Mouse (Mus musculus) MEL (cell line): ENCODE measurements around the gene Vps50. TPM values are rescaled to one million over a fixed set of nuclear protein-coding genes. Genes with fewer than 3 reads are reported as not detected.
"Not testable (repeated sequence)": the region's sequence is repeated elsewhere in the genome, so short reads cannot be mapped to it uniquely, and the experiment has no call there.

Experiments used
- DNase-seq: peaks from one replicate; pipeline ENCODE4 v3.0.0; 2011; ENCODE audit warnings: low read depth, low spot score
- H3K27ac ChIP-seq: 2 replicates; pipeline ENCODE4 v1.5.1; 2012; ENCODE audit warnings: low read depth, mild to moderate bottlenecking, control low read depth, low read length, moderate library complexity; ENCODE audit not compliant: control insufficient read depth
- H3K27me3 ChIP-seq, 2 experiments: fragments of 150-350 bp in 1 of 2; sonication (generic) in 1 of 2; 2 replicates each; pipeline ENCODE4 v1.6.1; 2012; ENCODE audit warnings: low read length in 2 of 2, mild to moderate bottlenecking in 2 of 2, improper control_type of control experiment in 1 of 2, moderate library complexity in 1 of 2; ENCODE audit not compliant: insufficient read depth in 2 of 2, control insufficient read depth in 1 of 2
- H3K36me3 ChIP-seq, 2 experiments: 2 replicates each; pipeline ENCODE4 v1.6.1; 2012 to 2014; ENCODE audit warnings: low read length in 2 of 2, improper control_type of control experiment in 1 of 2, inconsistent platforms in 1 of 2, mild to moderate bottlenecking in 1 of 2; ENCODE audit not compliant: insufficient read depth in 2 of 2, control insufficient read depth in 1 of 2
- H3K4me1 ChIP-seq, 2 experiments: fragments of 150-350 bp in 1 of 2; sonication (generic) in 1 of 2; 2 replicates each; pipeline ENCODE4 v1.6.1; 2012; ENCODE audit warnings: low read length in 2 of 2, improper control_type of control experiment in 1 of 2, mild to moderate bottlenecking in 1 of 2; ENCODE audit not compliant: insufficient read depth in 2 of 2, control insufficient read depth in 1 of 2
- H3K4me3 ChIP-seq, 2 experiments: fragments of 150-350 bp in 1 of 2; sonication (generic) in 1 of 2; 2 replicates each; pipeline ENCODE4 v1.5.1; 2012; ENCODE audit warnings: low read depth in 2 of 2, low read length in 2 of 2, mild to moderate bottlenecking in 2 of 2, moderate library complexity in 2 of 2, control low read depth in 1 of 2, improper control_type of control experiment in 1 of 2; ENCODE audit not compliant: control insufficient read depth in 1 of 2, insufficient read depth in 1 of 2
- H3K79me2 ChIP-seq: 2 replicates; pipeline ENCODE4 v1.6.1; 2012; ENCODE audit warnings: mild to moderate bottlenecking, low read length, moderate library complexity; ENCODE audit not compliant: control insufficient read depth, poor library complexity, insufficient read depth
- H3K9ac ChIP-seq: 2 replicates; pipeline ENCODE4 v1.6.1; 2012; ENCODE audit warnings: low read depth, mild to moderate bottlenecking, control low read depth, low read length, moderate library complexity; ENCODE audit not compliant: control insufficient read depth, poor library complexity, severe bottlenecking
- H3K9me3 ChIP-seq: fragments of 150-350 bp; sonication (generic); replicated peaks from 2 replicates; pipeline ENCODE4 v1.6.1; 2012; ENCODE audit warnings: mild to moderate bottlenecking, low read length, improper control_type of control experiment, moderate library complexity; ENCODE audit not compliant: insufficient read depth
- BHLHE40 ChIP-seq: IDR thresholded peaks from 2 replicates; pipeline ENCODE4 v1.6.1; 2012; ENCODE audit warnings: low read depth, mild to moderate bottlenecking, inconsistent platforms, low read length, improper control_type of control experiment, borderline replicate concordance
- CHD1 ChIP-seq: IDR thresholded peaks from 2 replicates; pipeline ENCODE4 v1.6.1; 2012; ENCODE audit warnings: low read depth, mild to moderate bottlenecking, inconsistent platforms, low read length, improper control_type of control experiment
- CHD2 ChIP-seq: IDR thresholded peaks from 2 replicates; pipeline ENCODE4 v1.6.1; 2011; ENCODE audit warnings: low read length, improper control_type of control experiment
- CTCF ChIP-seq, 3 experiments: IDR thresholded peaks in 2 of 3; conservative IDR thresholded peaks in 1 of 3; 2 replicates each; pipeline ENCODE4 v1.5.1; 2011 to 2012; ENCODE audit warnings: low read length in 3 of 3, low read depth in 2 of 3, mild to moderate bottlenecking in 2 of 3, improper control_type of control experiment in 1 of 3, inconsistent platforms in 1 of 3, mixed read lengths in 1 of 3, moderate library complexity in 1 of 3; ENCODE audit not compliant: control insufficient read depth in 1 of 3, insufficient read depth in 1 of 3, poor library complexity in 1 of 3, severe bottlenecking in 1 of 3
- EP300 ChIP-seq, 2 experiments: IDR thresholded peaks; 2 replicates each; pipeline ENCODE4 v1.6.1; 2011; ENCODE audit warnings: improper control_type of control experiment in 2 of 2, low read length in 2 of 2, low read depth in 1 of 2, mild to moderate bottlenecking in 1 of 2
- ETS1 ChIP-seq: IDR thresholded peaks from 2 replicates; pipeline ENCODE4 v1.6.1; 2012; ENCODE audit warnings: low read depth, mild to moderate bottlenecking, inconsistent platforms, low read length, improper control_type of control experiment, moderate library complexity
- GABPA ChIP-seq: IDR thresholded peaks from 2 replicates; pipeline ENCODE4 v1.6.1; 2012; ENCODE audit warnings: low read depth, mild to moderate bottlenecking, inconsistent platforms, low read length, improper control_type of control experiment, moderate library complexity
- JUND ChIP-seq: IDR thresholded peaks from 2 replicates; pipeline ENCODE4 v1.6.1; 2011; ENCODE audit warnings: low read depth, mild to moderate bottlenecking, improper control_type of control experiment, low read length
- MXI1 ChIP-seq: IDR thresholded peaks from 2 replicates; pipeline ENCODE4 v1.6.1; 2011; ENCODE audit warnings: mild to moderate bottlenecking, low read depth, low read length, improper control_type of control experiment
- MYB ChIP-seq: IDR thresholded peaks from 2 replicates; pipeline ENCODE4 v1.6.1; 2011; ENCODE audit warnings: mild to moderate bottlenecking, low read depth, low read length, improper control_type of control experiment
- NRF1 ChIP-seq: IDR thresholded peaks from 2 replicates; pipeline ENCODE4 v1.6.1; 2014; ENCODE audit warnings: low read depth, mild to moderate bottlenecking, inconsistent platforms, low read length, improper control_type of control experiment, moderate library complexity; ENCODE audit not compliant: poor library complexity, insufficient read depth, severe bottlenecking
- POLR2AphosphoS2 ChIP-seq: IDR thresholded peaks from 2 replicates; pipeline ENCODE4 v1.6.1; 2011; ENCODE audit warnings: low read length, improper control_type of control experiment
- RAD21 ChIP-seq: IDR thresholded peaks from 2 replicates; pipeline ENCODE4 v1.6.1; 2011; ENCODE audit warnings: mild to moderate bottlenecking, low read depth, low read length, improper control_type of control experiment
- RCOR1 ChIP-seq: IDR thresholded peaks from 2 replicates; pipeline ENCODE4 v1.6.1; 2012; ENCODE audit warnings: low read depth, mild to moderate bottlenecking, inconsistent platforms, low read length, improper control_type of control experiment
- SIN3A ChIP-seq: IDR thresholded peaks from 2 replicates; pipeline ENCODE4 v1.6.1; 2012; ENCODE audit warnings: low read length, improper control_type of control experiment, inconsistent platforms
- SMC3 ChIP-seq: IDR thresholded peaks from 2 replicates; pipeline ENCODE4 v1.6.1; 2011; ENCODE audit warnings: low read depth, low read length, improper control_type of control experiment
- TAL1 ChIP-seq: IDR thresholded peaks from 2 replicates; pipeline ENCODE4 v1.6.1; 2012; ENCODE audit warnings: mild to moderate bottlenecking, inconsistent platforms, low read length, moderate library complexity, mixed read lengths
- USF2 ChIP-seq, 2 experiments: IDR thresholded peaks; 2 replicates each; pipeline ENCODE4 v1.6.1; 2011 to 2012; ENCODE audit warnings: improper control_type of control experiment in 2 of 2, low read length in 2 of 2, borderline replicate concordance in 1 of 2, inconsistent platforms in 1 of 2, low read depth in 1 of 2, mild to moderate bottlenecking in 1 of 2; ENCODE audit not compliant: insufficient read depth in 1 of 2
- ZKSCAN1 ChIP-seq: IDR thresholded peaks from 2 replicates; pipeline ENCODE4 v1.6.1; 2012; ENCODE audit warnings: low read depth, mild to moderate bottlenecking, inconsistent platforms, low read length, improper control_type of control experiment, moderate library complexity
- ZNF384 ChIP-seq: IDR thresholded peaks from 2 replicates; pipeline ENCODE4 v1.6.1; 2012; ENCODE audit warnings: low read depth, mild to moderate bottlenecking, inconsistent platforms, low read length, improper control_type of control experiment
- polyA plus RNA-seq, 2 experiments: library from polyadenylated mRNA; stranded (reverse) in 1 of 2; unstranded in 1 of 2; fragments of >175 nt in 1 of 2; fragments of >200 nt in 1 of 2; gene quantifications; 2 replicates each; pipeline versions ENCODE4 v1.2.1 to v1.2.4; 2012; ENCODE audit warnings: low replicate concordance in 2 of 2, low read depth in 1 of 2; ENCODE audit not compliant: insufficient read length in 2 of 2, insufficient read depth in 1 of 2, missing spikeins in 1 of 2
- total RNA-seq: library from RNA; depleted of rRNA; stranded (reverse); fragments of 300-350 nt; gene quantifications from 2 replicates; pipeline ENCODE4 v1.2.3, GENCODE M21; 2012

Vps50 gene
- total and polyA plus RNA-seq, 3 experiments = 13.5 to 20.2 TPM; not detected in 1

DNA sequence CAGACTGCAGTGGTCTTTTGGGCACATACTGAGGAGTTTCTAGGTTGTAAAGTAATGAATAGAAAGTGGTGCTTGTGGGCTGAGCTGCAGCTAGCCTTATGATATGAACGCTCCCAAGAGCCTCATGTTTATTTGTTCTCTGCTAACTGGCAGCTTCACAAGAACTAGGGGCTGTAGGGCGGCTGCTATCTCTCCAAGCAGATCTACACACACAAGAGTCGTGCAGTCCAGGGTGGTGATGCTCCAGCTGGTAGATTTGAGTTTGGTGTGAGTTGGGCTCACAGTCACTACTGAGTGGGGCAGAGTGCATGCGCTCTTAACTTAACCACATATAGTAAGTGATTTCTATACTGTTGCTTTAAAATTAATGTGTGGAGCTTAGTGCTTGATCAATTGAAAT, 8.9 kb downstream of the Vps50 start:
- H3K4me3 ChIP-seq = no peak overlapping the region
- H3K9me3 ChIP-seq = no peaks in the 10 kb centered on the region
- no peaks in the 10 kb centered on the region for H3K4me1 ChIP-seq
- peaks cover 6% of the 10 kb centered on the region for H3K79me2 ChIP-seq
- no peak for DNase-seq
- H3K27ac ChIP-seq = no peak overlapping the region
- no peaks in the 10 kb centered on the region for H3K27me3 ChIP-seq
- H3K36me3 ChIP-seq = peaks cover 0 to 3% of the 10 kb centered on the region in 2 experiments; a peak in 2 of 4 replicates
- TF ChIP-seq SIN3A = no peak
- no peak for TF ChIP-seq RCOR1
- TF ChIP-seq SMC3 = no peak
- no peak for TF ChIP-seq CTCF (IDR thresholded peaks at IDR 0.05 in 2 of 3, conservative IDR thresholded peaks at IDR 0.05 in 1 of 3; ENCODE audit: control insufficient read depth in 1 of 3, insufficient read depth in 1 of 3, low read depth in 2 of 3, low read length in 3 of 3, poor library complexity in 1 of 3, severe bottlenecking in 1 of 3)
- TF ChIP-seq EP300 (IDR thresholded peaks at IDR 0.05; ENCODE audit: low read depth in 1 of 2, low read length in 2 of 2) = no peak
- no peak for TF ChIP-seq NRF1
- TF ChIP-seq TAL1 = no peak
- no peak for TF ChIP-seq ZKSCAN1
- no peak for TF ChIP-seq USF2 (IDR thresholded peaks at IDR 0.05; ENCODE audit: borderline replicate concordance in 1 of 2, insufficient read depth in 1 of 2, low read depth in 1 of 2, low read length in 2 of 2)
- TF ChIP-seq JUND = no peak
- no peak for TF ChIP-seq RAD21
- TF ChIP-seq ZNF384 = no peak
- no peak for TF ChIP-seq POLR2AphosphoS2
- no peak for TF ChIP-seq CHD1
- no peak for TF ChIP-seq MYB
- TF ChIP-seq CHD2 = no peak
- no peak for TF ChIP-seq GABPA
- TF ChIP-seq BHLHE40 = no peak
- TF ChIP-seq ETS1 = no peak
- TF ChIP-seq MXI1 = no peak
- H3K9ac ChIP-seq = no peak overlapping the region

DNA sequence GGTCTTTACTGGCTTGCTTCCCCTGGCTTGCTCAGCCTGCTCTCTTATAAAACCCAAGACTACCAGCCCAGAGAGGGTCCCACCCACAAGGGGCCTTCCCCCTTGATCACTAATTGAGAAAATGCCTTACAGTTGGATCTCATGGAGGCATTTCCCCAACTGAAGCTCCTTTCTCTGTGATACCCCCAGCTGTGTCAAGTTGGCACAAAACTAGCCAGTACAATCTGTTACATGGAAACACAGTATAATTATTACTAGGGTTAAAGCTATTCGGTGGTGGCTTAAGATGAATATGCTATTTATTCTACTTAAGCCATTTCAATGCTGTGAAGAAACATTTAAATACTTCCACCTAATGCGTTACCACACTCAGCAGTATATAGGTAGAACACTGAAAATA, 10.0 kb downstream of the Vps50 start:
- H3K27ac ChIP-seq, H3K36me3 ChIP-seq, H3K4me1 ChIP-seq, H3K79me2 ChIP-seq, H3K9ac ChIP-seq, DNase-seq, H3K4me3 ChIP-seq, H3K27me3 ChIP-seq, H3K9me3 ChIP-seq: not testable (repeated sequence)
